Mouse (Mus musculus): ENCODE data around the gene Aco2. TPM values are rescaled to one million over a fixed set of nuclear protein-coding genes. Genes with fewer than 3 reads are reported as not detected.
"Not testable (repeated sequence)": the region's sequence is repeated elsewhere in the genome, so short reads cannot be mapped to it uniquely, and the experiment has no call there.

The Aco2 gene
- total RNA-seq, 2 experiments from 2014 or later: 1,165 to 1,199 TPM

GRCm38 (mm10) chr15:81871604-81872261 is 376 bp upstream of the Aco2 start, which contains the start of gene Phf5a:
TSS of gene Phf5a (minus strand) at chr15:81871911.
- peak; percentile 88 for DNase-seq (ENCODE audit: low spot score)

GRCm38 (mm10) chr15:81879531-81880401 is 7.7 kb downstream of the Aco2 start:
- DNase-seq (ENCODE audit: low spot score): no peak

GRCm38 (mm10) chr15:81882348-81882747 is 10.2 kb downstream of the Aco2 start:
- DNase-seq (ENCODE audit: low spot score): no peak

GRCm38 (mm10) chr15:81885418-81885934 is 13.4 kb downstream of the Aco2 start:
- no peak for DNase-seq (ENCODE audit: low spot score)

- no peak for DNase-seq (ENCODE audit: low spot score)
Measured at GRCm38 (mm10) chr15:81886795-81887550, 14.9 kb downstream of the Aco2 start.

DNA sequence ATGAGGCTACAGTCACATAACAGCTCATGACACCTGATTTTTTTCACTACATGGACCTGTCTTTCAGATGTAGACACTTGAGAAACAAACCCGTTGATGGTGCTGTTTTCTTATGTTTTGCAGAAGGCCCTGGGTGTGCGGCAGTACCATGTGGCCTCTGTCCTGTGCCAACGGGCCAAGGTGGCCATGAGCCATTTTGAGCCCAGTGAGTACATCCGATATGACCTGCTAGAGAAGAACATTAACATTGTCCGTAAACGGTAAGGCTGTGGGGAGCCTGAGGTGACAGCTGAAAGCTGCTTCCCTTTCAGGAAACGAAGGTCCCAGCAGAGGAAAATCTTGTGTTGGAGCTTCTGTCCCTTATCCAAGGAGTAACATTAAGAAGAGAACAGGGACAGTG is 17.1 kb downstream of the Aco2 start:
- peak; percentile 78 for DNase-seq (ENCODE audit: low spot score)

DNA sequence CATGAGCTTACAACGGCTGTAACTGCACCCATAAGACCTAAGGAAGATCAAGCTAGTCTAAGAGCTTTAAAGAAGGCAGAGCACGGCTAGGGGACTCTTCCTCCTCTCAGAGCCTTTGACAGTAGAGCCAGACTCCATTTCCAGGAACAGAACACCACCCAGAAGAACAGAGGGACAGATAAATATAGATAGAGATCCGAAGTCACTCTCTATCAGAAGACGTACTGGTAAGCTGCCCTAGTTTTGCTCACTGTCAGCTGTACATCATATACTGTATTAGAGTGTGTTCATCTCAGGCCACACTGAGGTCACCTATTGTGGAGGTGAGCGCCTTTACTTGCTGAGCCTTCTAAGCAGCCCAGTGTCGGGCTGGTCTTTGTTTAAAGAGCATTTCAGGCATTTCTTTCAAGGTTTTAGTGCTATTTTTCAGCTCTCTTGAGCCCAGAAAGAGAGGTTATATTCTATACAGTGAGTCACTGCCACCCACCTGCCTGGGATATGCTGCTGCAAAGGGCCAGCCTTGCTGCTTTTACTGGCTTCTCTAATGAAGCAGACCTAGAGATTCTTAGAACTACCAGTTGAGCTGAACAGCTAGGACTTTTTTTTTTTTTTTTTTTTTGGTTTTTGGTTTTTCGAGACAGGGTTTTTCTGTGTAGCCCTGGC is 19.2 kb downstream of the Aco2 start:
- DNase-seq (ENCODE audit: low spot score): no peak

DNA sequence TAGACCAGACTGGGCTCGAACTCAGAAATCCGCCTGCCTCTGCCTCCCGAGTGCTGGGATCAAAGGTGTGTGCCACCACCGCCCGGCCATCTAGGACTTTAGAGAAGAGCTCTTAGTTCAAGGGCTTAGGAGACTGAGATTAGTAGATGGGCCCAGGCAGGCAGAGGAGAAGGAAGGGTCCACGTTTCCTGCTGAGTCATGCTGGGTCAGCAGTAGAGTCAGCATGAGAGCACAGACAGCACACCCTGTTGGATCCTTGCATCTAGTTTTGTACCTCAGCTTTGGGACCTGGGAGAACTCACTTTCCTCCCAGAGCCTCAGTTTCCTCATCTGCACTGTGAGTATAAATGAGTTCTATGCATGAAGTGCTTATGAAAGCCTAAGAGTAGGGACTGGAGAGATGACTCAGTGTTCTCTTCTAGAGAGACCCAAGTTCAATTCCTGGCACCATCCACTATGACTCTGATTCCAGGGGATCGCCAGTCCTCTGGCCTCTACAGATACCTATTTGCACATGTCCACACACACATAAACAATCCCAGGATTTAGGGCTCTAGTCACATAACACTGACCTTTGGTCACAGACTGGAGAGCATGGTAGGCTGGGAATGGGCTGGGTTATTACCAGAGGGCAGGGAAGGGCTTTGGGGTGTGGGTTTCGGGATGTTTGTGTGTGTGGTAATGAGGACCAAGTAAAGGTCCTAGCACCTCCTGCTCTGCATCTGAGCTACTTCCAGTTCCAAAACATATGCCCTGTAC is 19.9 kb downstream of the Aco2 start:
- no peak for DNase-seq (ENCODE audit: low spot score)

GRCm38 (mm10) chr15:81894002-81894401 is 21.9 kb downstream of the Aco2 start:
- no peak for DNase-seq (ENCODE audit: low spot score)

DNA sequence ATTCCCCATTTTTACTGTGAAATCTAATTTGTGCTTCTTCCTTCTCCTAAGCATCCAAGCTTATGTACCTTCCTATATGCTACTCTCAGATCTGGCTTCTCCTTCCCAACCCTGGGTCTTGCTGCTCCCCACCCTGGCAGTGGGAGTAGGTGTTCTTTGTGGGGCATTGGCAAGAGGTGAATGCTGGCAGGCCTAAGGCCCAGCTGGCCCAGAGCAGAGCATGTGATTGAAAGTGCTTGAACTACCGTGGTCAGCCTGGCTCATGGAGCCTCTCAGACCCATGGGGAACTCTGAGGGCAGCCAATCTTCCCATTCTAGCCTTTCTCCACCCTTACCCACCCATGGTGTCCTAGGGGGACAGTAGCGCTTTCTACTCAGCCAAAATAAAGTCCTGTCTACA is 24.3 kb downstream of the Aco2 start:
- DNase-seq (ENCODE audit: low spot score): no peak

DNA sequence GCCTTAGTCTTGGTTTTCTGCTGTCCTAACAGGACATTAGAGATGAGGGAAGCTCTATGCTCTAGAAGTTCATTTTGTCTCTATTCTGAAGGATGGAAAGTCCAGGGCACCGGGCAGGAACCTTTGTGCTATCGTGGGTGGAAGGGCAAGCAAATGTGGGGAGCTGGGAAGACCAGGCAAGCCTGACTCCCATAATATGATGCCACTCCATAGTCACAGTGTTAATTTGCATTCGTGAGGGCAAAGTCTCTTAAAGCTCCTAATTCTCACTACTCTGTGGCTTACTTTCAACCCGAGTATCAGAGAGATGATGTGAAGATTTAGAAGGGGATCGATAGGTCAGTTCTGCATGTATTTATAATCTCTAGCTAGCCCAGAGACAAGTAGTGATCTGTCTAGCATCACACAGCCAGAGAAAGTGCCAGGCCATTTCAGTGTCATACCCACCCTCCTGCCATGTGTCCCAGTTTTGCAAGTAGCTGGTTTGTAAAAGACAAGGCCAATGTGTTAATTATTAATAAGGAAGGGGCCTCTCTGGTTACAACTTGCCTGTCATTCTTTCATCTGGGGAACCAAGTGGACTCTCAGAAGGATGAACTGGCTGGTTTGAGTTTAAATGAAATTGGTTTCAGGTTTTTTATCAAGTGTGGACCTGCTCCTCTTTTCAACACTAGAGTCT is 25.6 kb downstream of the Aco2 start:
- no peak for DNase-seq (ENCODE audit: low spot score)

GRCm38 (mm10) chr15:81898751-81899150 is 26.6 kb downstream of the Aco2 start:
- DNase-seq (ENCODE audit: low spot score): peak; percentile 53

DNA sequence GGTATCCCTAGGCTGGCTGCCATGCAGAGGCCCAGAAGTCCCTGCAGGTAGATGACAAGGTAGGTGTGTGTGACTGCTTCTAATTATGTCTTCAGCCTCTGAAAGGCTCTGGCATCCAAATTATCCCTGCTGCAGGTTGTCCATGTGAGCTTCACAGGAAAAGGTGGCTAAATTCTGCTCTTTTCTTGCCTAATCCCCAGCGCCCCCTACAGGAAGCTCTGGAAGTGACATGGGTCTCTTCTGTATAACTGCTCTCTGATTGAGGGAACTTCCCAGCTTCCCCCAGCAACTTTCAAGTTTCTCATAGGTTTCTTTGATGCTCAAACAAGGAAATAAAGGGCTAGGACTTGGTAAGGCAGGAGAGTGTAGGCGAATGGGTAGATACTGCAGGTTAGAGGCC is 32.8 kb downstream of the Aco2 start:
- DNase-seq (ENCODE audit: low spot score): peak; percentile 76

- DNase-seq (ENCODE audit: low spot score): no peak
Measured at GRCm38 (mm10) chr15:81907953-81908352, 35.8 kb downstream of the Aco2 start.

DNA sequence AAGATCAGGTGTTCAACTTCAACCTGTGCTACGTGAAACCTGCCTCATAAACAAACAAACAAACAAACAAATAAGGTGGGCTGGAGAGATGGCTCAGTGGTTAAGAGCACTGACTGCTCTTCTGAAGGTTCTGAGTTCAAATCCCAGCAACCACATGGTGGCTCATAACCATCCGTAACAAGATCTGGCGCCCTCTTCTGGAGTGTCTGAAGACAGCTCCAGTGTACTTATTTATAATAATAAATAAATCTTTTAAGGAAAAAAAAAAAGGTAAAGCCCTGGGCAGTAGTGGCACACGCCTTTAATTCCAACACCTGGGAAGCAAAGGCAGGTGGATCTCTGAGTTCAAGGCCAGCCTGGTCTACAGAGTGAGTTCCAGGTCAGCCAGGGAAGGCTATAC is 36.7 kb downstream of the Aco2 start:
- DNase-seq (ENCODE audit: low spot score): not testable (repeated sequence)

- DNase-seq (ENCODE audit: low spot score): peak; percentile 60
Measured at GRCm38 (mm10) chr15:81912498-81912897, 40.4 kb downstream of the Aco2 start.

DNA sequence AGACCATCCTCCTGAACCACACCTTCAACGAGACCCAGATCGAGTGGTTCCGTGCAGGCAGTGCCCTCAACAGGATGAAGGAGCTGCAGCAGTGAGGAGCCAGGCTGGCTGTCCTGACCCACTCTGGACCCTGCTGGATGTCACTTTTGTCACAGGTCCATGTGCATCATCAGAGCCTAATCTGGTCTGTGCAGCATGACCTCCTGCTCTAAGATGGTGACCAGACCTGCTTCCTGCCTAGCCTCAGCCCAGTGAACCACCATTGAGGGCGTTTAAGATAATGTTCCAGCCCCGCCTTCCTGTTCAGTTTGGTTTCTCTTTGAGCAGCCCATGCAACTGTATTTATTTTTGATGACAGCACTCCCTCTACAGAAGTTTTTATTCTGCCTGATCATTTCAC is 42.6 kb downstream of the Aco2 start:
- DNase-seq (ENCODE audit: low spot score): no peak

- no peak for DNase-seq (ENCODE audit: low spot score)
Measured at GRCm38 (mm10) chr15:81915663-81916062, 43.6 kb downstream of the Aco2 start.

DNA sequence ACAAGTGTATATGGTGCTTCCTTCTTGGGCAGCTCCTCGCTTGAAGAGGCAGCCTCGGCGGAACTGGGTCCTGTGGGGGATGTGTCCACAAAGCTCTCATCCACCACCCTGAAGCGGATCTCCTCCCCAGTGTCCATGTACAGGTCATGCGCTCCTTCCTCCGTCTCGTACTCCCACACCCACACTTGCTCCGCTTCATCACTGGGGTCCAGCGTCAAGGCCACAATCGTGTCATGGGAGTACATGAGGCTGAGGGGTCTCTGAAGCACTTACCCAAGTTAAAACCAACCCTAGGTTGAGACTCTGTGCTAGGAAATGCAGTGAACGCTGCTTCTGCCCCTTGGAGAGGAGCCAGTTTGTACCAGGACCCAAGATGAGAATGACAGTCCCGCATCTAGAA is 45.1 kb downstream of the Aco2 start:
- no peak for DNase-seq (ENCODE audit: low spot score)
